Mouse (Mus musculus) lung, postnatal 36 days (tissue): ENCODE results near the gene Tmem40.

Experiments used
- DNase-seq: peaks from one replicate; pipeline ENCODE4 v3.0.0; 2022; ENCODE audit warnings: mixed read lengths

Tmem40 gene

DNA sequence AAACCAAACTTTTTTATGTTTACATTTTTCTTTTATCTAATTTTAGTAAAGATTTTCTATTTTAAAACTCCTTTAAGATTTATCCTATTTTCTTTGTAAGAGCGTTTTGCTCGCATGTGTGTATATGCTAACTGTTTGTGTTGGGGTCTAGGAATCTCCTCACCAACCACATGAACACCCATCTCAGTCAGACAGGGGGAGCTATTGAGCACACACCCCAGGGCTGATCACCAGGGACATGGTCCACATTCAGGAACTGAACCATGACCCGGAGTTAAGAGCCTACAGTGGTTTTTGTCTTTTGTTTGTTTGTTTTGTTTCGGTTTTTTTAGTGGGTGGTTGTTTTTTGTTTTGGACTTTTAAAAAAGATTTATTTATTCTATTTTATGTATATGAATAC is 63.5 kb downstream of the Tmem40 start:
- DNase-seq: peak; percentile 42

GRCm38 (mm10) chr6:115697739-115698558 is 64.3 kb downstream of the Tmem40 start:
- peak; percentile 82 for DNase-seq

DNA sequence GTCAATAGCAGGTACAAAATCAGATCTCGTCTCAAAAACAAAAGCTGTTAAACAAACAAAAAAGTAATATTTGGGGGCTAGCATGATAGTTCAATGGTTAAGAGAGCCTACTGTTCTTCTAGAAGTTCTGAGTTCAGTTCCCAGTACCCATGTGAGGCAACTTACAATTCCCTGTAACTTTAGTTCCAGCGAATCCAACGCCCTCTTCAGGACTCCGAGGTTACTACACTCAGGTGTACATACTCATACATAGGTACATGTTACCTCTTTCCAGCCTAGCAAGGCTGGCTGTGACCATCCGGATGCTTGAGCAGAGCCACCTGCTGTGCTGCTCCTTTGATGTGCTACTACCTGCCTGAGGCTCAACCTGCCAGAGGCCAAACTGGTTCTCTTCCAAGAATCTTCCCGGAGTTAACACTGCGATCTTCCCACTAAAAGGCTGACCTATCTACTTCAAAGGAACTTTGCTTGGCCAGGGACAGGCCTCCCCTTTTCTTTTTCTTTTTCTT is 65.4 kb downstream of the Tmem40 start:
- DNase-seq: no peak

GRCm38 (mm10) chr6:115695124-115695523 is 67.1 kb downstream of the Tmem40 start:
- no peak for DNase-seq

DNA sequence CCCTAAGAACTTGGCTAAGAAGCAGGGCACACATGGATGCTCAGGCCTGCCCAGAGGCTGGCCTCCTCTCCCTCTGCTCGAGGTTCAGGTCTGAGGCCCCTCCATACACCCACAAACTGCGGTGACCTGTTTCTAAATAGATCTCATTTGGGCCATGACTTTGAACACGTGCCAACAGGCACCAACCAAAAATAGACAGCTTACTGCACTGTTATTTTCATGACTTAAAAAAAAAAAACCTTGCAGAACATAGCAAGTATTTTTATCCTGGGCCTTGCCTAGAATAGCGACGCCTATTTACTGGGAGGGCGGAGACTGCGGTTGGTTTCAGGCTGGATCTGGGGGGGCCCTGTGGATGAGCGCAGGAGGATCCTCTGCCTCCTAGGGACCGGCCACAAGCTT is 67.8 kb downstream of the Tmem40 start:
- peak; percentile 43 for DNase-seq

DNA sequence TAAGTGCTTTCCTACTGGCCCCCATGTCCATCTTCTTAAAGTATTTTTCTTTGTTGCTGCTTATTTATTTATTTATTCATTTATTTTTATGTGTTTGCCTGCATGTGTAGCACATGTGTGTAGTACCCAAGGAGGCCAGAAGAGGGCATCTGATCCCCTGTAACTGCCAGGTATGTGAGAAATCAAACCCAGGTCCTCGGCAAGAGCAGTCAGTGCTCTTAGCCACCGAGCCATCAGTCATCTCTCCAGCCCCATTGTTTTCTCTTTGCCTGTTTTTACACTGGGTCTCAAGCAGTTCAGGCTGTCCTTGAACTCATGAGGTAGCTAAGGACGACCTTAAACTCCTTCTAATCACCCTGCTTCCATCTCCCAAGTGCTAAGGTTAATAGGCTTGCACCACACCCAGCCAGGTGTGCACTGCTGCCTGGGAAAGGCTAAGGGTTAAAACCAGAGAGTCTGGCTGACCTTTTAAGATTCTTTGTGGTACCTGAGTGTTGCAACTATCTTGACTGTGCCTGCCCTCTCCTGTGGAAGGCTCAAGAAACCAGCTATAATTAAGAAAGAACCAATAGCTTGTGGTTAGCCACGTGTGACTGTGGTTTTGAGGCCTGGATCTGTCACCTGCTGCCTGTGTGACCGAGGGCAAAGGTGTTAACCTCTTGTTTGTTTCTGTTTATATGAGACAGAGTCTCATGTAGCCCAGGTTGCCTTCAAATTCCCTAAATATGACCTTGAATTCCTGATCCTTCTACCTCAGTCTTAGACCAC is 69.1 kb downstream of the Tmem40 start:
- peak; percentile 40 for DNase-seq

- no peak for DNase-seq
Measured at GRCm38 (mm10) chr6:115692163-115692950, 69.9 kb downstream of the Tmem40 start.

DNA sequence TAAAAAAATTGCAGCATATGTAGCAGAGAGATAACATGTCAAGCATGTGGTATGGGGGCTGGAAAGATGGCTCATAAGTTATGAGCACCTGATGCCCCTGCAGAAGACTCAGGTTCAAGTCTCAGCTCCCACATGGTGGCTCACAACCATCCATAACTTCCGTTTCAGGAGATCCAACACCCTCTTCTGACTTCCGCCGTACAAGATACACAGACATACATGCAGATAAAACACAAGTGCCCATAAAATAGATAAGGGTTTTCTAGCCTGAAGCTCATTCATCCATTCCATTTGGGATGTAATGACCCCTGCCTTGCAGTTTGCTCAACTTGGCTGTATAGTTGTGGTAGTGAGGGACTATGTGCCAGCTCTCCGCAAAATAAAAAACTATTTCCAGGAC is 72.1 kb downstream of the Tmem40 start:
- DNase-seq: no peak

GRCm38 (mm10) chr6:115688589-115688988 is 73.6 kb downstream of the Tmem40 start:
- DNase-seq: no peak

DNA sequence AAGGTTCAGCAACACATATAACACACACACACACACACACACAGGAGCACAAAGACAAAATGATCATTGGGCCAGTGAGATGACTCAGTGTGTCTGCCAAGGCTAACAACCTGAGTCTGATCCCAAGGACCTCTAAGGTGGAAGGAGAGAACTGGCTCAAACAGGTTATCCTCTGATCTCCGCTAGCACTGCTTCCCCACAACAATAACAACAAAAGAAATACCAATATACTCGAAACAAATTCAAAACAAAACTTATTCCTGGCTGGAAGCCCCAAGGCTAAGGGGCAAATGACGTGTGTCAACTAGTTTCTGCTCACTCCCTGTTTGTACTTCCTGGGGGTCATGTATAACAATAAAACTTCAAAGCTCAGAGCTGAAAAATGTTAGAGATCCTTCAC is 74.5 kb downstream of the Tmem40 start:
- no peak for DNase-seq

DNA sequence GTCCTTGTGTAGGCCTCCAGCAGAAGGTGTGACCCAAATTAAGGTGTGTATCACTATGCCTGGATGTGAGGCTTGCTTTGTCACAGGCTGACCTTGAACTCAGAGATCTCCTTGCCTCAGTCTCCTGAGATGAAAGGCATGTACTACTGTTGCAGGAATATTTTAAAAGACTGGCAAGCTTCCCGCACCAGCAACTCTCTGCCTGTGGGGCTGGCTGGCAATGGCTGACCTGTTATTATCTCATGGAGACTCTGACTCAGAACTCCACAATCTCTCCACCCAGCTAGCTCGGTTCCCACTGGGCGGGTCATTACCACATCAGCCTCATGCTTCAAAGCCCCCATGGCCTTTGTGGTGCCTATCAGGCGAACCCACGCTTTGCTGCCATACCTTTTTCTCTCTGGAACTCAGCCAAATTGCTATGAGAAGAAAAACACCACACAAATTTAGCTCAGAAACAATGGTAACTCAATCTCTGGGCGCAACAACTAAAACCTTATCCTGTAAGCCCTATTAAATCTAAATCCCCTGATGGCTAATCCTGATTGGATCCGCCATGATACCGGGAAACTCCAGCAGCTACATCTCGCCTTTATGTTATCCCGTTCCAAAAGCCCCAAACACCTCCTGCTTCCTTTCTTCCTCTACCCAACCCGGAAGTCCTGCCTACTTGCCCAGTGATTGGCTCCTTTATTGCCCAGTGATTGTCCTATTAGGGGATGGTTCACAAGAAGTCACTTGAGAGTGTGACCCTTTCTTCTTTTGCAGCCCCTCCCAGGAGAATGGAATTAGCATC is 77.2 kb downstream of the Tmem40 start:
- no peak for DNase-seq

- no peak for DNase-seq
Measured at GRCm38 (mm10) chr6:115684271-115684670, 77.9 kb downstream of the Tmem40 start.

DNA sequence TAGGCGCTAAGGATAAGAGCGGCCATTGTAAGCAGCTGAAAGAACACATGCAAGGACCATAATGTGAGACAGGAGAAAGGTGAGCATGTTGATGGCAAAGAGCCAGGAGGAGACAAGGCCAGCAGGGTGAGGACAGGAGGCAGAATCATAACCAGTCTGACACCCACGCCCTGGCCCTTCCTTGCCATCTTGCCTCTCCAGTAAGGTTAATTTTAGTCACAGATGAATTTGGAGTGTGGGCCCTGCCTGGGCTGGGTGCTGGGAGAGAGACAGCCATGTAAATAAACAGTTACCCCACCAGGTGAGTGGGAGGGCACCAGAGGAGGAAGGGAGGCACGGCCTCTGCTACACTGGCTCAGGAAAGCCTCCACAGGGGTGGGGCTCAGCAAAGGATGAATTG is 81.1 kb downstream of the Tmem40 start:
- DNase-seq: no peak
